Comparison of ENCODE assay signal across 8 mouse cellular contexts in the genomic region with DNA sequence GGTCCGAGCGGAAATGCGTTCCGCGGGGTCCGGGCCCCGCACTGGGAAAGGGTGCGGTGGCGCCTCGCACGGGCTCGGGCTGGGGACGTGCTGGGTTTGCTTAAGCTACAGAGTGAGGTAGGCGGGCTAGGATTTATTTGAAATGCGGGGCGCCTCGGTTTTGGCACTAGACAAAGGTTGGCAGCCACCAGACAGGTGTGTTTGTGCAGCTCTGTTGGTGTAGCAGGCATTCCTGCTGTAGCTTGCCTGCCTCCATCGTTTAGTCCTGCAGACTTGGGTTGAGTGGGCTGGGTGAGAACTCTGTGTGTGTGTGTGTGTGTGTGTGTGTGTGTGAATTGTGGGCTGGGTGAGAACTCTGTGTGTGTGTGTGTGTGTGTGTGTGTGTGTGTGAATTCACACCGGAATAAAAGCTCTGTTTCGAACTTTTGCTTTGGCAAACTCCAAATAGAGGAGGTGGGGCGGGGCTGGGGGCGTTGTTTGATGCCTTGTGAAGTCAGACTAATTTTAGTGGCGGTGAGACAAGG. TPM values are rescaled to one million over a fixed set of nuclear protein-coding genes. Genes with fewer than 3 reads are reported as not detected.
DNase-seq lines count a peak whose midpoint lies in the region; ATAC-seq lines count a peak whose summit lies in the region.

No protein-coding gene starts in this region.

- peak; percentile 30 for ATAC-seq in activated CD4-positive, CD25-positive, alpha-beta regulatory T cell, adult 4 months
- ATAC-seq in hindbrain, embryonic 12.5 days (ENCODE audit: low FRiP score): peak; percentile 90

- peak overlapping the region; percentile 71 for H3K4me2 ChIP-seq in hindbrain, embryonic 12.5 days (replicated peaks)

- H3K27ac ChIP-seq in forebrain, embryonic 10.5 days: peak overlapping the region; percentile 98
- H3K27ac ChIP-seq in hindbrain, embryonic 12.5 days: peak overlapping the region; percentile 98
- H3K27ac ChIP-seq in macrophage: no peak overlapping the region

- peak overlapping the region; percentile 92 for H3K4me3 ChIP-seq in forebrain, embryonic 10.5 days
- peak overlapping the region; percentile 91 for H3K4me3 ChIP-seq in hindbrain, embryonic 12.5 days
- H3K4me3 ChIP-seq in macrophage (ENCODE audit: inconsistent target): peak overlapping the region; percentile 44

- H3K9ac ChIP-seq in hindbrain, embryonic 12.5 days: peak overlapping the region; percentile 89

- under 1% methylated on average over 23 of the region's 23 CpGs for WGBS in forebrain, embryonic 10.5 days
- WGBS in hindbrain, embryonic 12.5 days: under 1% methylated on average over 23 of the region's 23 CpGs
- WGBS in macrophage (ENCODE audit: missing documents): 1% methylated on average over 23 of the region's 23 CpGs

- peaks cover 5% of the 10 kb centered on the region for H3K4me1 ChIP-seq in forebrain, embryonic 10.5 days
- H3K4me1 ChIP-seq in hindbrain, embryonic 12.5 days: peaks cover 4% of the 10 kb centered on the region

- H3K36me3 ChIP-seq in forebrain, embryonic 10.5 days (replicated peaks): peaks cover 4% of the 10 kb centered on the region; the same call in 1 of the 2 replicates
- no peaks in the 10 kb centered on the region for H3K36me3 ChIP-seq in hindbrain, embryonic 12.5 days
- no peaks in the 10 kb centered on the region for H3K36me3 ChIP-seq in macrophage (ENCODE audit: inconsistent target)

- H3K79me2 ChIP-seq in macrophage (ENCODE audit: inconsistent target): peaks cover 24% of the 10 kb centered on the region; the same call in 1 of the 2 replicates

- DNase-seq in embryo, embryonic 10 days (ENCODE audit: low spot score): peak; percentile 49
- DNase-seq in embryo, embryonic 9.5 days (ENCODE audit: extremely low spot score): no peak
- DNase-seq in forebrain, embryonic 10.5 days (ENCODE audit: extremely low spot score, low spot score): peak; percentile 68
- peak; percentile 53 to 71 for DNase-seq in left cerebral cortex, adult 18-20 months (ENCODE audit: low spot score in 2 of 2)
- peak; percentile 24 to 29 for DNase-seq in spleen, postnatal 14 days (ENCODE audit: low spot score in 2 of 2)

- no peaks in the 10 kb centered on the region for H3K27me3 ChIP-seq in forebrain, embryonic 10.5 days (ENCODE audit: poor library complexity, severe bottlenecking)
- H3K27me3 ChIP-seq in hindbrain, embryonic 12.5 days: no peaks in the 10 kb centered on the region

- no peaks in the 10 kb centered on the region for H3K9me3 ChIP-seq in forebrain, embryonic 10.5 days
- no peaks in the 10 kb centered on the region for H3K9me3 ChIP-seq in hindbrain, embryonic 12.5 days (replicated peaks)

RNA-seq across cellular contexts. Expression of a gene that starts 0.7 kb away (rescaled TPM):
- polyA plus RNA-seq in activated CD4-positive, CD25-positive, alpha-beta regulatory T cell, adult 4 months (2017; shearing (Covaris generic)): 1 to 10 TPM; 5.1 to 7.6 TPM
- polyA plus RNA-seq in forebrain, embryonic 10.5 days (2016; fragmentation: Nextera tagmentation; extraction: Ambion mirVana): 23.5 and 24.7 TPM in 2 replicates
- polyA plus RNA-seq in hindbrain, embryonic 12.5 days (2016; fragmentation: Nextera tagmentation; extraction: Ambion mirVana): 22.0 and 23.1 TPM in 2 replicates
- total RNA-seq in left cerebral cortex, adult 18-20 months (2021): 10 to 100 TPM; 49.0 to 58.1 TPM
- total RNA-seq in macrophage (2018; cell fraction: chromatin; rRNA removed): 10 to 100 TPM in 25 of 26 experiments, 1 to 10 TPM in 1; 9.7 to 34.0 (median 23.8) TPM
- 1 to 10 TPM; 3.6 to 6.0 (median 4.9) TPM for total RNA-seq in macrophage (2018; cell fraction: cytosol; rRNA removed)
- 10 to 100 TPM in 17 of 26 experiments, 1 to 10 TPM in 9; 3.6 to 33.9 (median 13.2) TPM for total RNA-seq in macrophage (2018; cell fraction: nucleus; rRNA removed)
- polyA plus RNA-seq in macrophage (2018): 3.1 to 6.2 TPM (median 3.6 TPM) in 3 replicates
